Comparison of ENCODE assay signal across 17 mouse cellular contexts in the genomic region with DNA sequence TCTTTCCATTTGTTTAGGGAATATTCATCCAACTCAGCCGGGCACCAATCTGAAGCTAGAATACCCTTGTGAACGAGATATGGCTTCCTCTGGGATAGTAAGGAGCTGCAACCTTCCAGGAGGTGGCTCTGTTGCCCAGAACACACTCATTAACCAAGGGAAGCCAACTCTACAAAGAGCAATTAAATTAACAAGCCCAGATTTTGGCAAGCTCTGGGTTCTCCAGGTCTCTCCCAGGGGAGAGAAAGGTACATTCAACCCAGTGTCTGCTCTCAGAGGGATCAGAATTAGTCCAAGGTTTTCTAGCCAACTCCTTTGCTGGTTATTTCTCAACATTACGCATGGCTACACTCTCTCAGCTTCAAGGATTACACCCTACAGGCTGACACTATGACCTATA. TPM values are rescaled to one million over a fixed set of nuclear protein-coding genes. Genes with fewer than 3 reads are reported as not detected.
DNase-seq lines count a peak whose midpoint lies in the region; ATAC-seq and TF ChIP-seq lines count a peak whose summit lies in the region.
"Had no signal": no experiment of that assay in that cellular context is flagged by ENCODE, and none has a peak within 500 bp of the region (broad histone marks: within the 10 kb centered on the region; RNA-seq: fewer than 3 reads in every experiment).

No protein-coding gene starts in this region.

- H3K9ac ChIP-seq in liver, adult 2 months (ENCODE audit: low read depth, low read length) = no peak overlapping the region
- H3K9ac ChIP-seq: embryonic facial prominence, embryonic 13.5 days; hindbrain, embryonic 12.5 days; liver, embryonic 14.5 days; midbrain, embryonic 12.5 days; neural tube, embryonic 13.5 days had no signal

- no peak overlapping the region for H3K27ac ChIP-seq in liver, adult 2 months (replicated peaks; ENCODE audit: insufficient read depth, low read depth, low read length)
- H3K27ac ChIP-seq: embryonic facial prominence, embryonic 13.5 days; heart, embryonic 10.5 days; hindbrain, embryonic 12.5 days; liver, embryonic 14.5 days; midbrain, embryonic 12.5 days; neural tube, embryonic 13.5 days had no signal

- H3K4me1 ChIP-seq in liver, adult 2 months (ENCODE audit: control insufficient read depth, insufficient read depth, low read length) = no peaks in the 10 kb centered on the region
- H3K4me1 ChIP-seq: hindbrain, embryonic 12.5 days; midbrain, embryonic 12.5 days; neural tube, embryonic 13.5 days had no signal

- no peak overlapping the region for H3K4me3 ChIP-seq in liver, adult 2 months (ENCODE audit: insufficient read depth, low read depth, low read length)
- H3K4me3 ChIP-seq: embryonic facial prominence, embryonic 13.5 days; heart, embryonic 10.5 days; hindbrain, embryonic 12.5 days; midbrain, embryonic 12.5 days; neural tube, embryonic 13.5 days had no signal

- WGBS in liver, adult 2 months = 57% methylated on average over 3 of the region's 3 CpGs

- ATAC-seq in erythroblast, adult 5-6 weeks (replicated peaks; ENCODE audit: low FRiP score, poor library complexity, severe bottlenecking) = no peak

- H3K27me3 ChIP-seq in liver, adult 2 months (ENCODE audit: control insufficient read depth, insufficient read depth, low read length) = no peaks in the 10 kb centered on the region
- H3K27me3 ChIP-seq: hindbrain, embryonic 12.5 days; midbrain, embryonic 12.5 days; neural tube, embryonic 13.5 days had no signal

- no peaks in the 10 kb centered on the region for H3K79me2 ChIP-seq in liver, adult 2 months (ENCODE audit: control insufficient read depth, insufficient read depth, low read length)

- TF ChIP-seq POLR2A in liver, adult 2 months (IDR thresholded peaks at IDR 0.05; ENCODE audit: extremely low read depth, insufficient read depth, low read length) = no peak

- peak; percentile 9 to 21 for DNase-seq in heart, adult 18-20 months
- no peak for DNase-seq in heart, postnatal 25 days (ENCODE audit: low spot score)
- DNase-seq in liver, adult 2 months (ENCODE audit: extremely low read depth, low read depth, low spot score) = no peak
- no peak for DNase-seq in liver
- DNase-seq in adrenal gland, postnatal 25 days = peak; percentile 4
- DNase-seq in kidney, postnatal 25 days = peak; percentile 37 to 48
- DNase-seq in cerebellum, postnatal 36 days = no peak
- DNase-seq: cerebellum, adult 11-12 months; right cerebral cortex, adult 18-20 months; thymus, postnatal 14 days had no signal

- H3K36me3 ChIP-seq in liver, adult 2 months (ENCODE audit: control insufficient read depth, insufficient read depth, low read length) = no peaks in the 10 kb centered on the region
- H3K36me3 ChIP-seq: embryonic facial prominence, embryonic 13.5 days; heart, embryonic 10.5 days; hindbrain, embryonic 12.5 days; midbrain, embryonic 12.5 days; neural tube, embryonic 13.5 days had no signal

- 0 out of 2 replicates have a peak, but pooled peaks have one; percentile 19 for TF ChIP-seq CTCF in liver, adult 2 months (IDR thresholded peaks at IDR 0.05; ENCODE audit: low read depth, low read length)

- intact Hi-C loops in heart, postnatal 25 days (cut with DNase I) = no loop called here

RNA-seq across cellular contexts. Expression of gene Klhl31, which starts 26.6 kb away (rescaled TPM):
- total RNA-seq in heart, adult 18-20 months (2021) = 100 to 1,000 TPM; 112 to 126 TPM
- 100 to 1,000 TPM; 144 to 150 TPM for total RNA-seq in heart, postnatal 25 days (2021)
- total RNA-seq in liver, adult 2 months (2014; rRNA removed) = 0.18 TPM in 1 of 2 replicates, not detected in the other
- not detected in 2 replicates for polyA plus RNA-seq in liver, adult 2 months (2012; rRNA removed)
- total RNA-seq in adrenal gland, postnatal 25 days (2021) = 0.03 TPM in 1 of 2 replicates, not detected in the other
- total RNA-seq in erythroblast, adult 5-6 weeks (2015; ENCODE audit: low replicate concordance) = not detected in 2 replicates
- total RNA-seq in erythroblast, adult 5-6 weeks (2017; ENCODE audit: low replicate concordance) = not detected in 2 replicates

Comparison
In these comparisons a context has a peak if more than half of its experiments do, and no peak if none do; other contexts are left out.
1. DNase-seq: peak in heart, adult 18-20 months (2 of 2), adrenal gland, postnatal 25 days (single experiment) and kidney, postnatal 25 days (2 of 2); none in heart, postnatal 25 days (single experiment), liver, adult 2 months (single experiment), liver (single experiment) and cerebellum, postnatal 36 days (0 of 2).
2. RNA of gene Klhl31, which starts 26.6 kb away (total RNA-seq): 144 to 150 TPM in heart, postnatal 25 days and 112 to 126 TPM in heart, adult 18-20 months; 0.18 TPM in liver, adult 2 months, 0.03 TPM in adrenal gland, postnatal 25 days and not detected in erythroblast, adult 5-6 weeks; every median in the first group is over 10 times any median in the second.